Mouse (Mus musculus) right cerebral cortex, postnatal 36 days (tissue): ENCODE measurements around the gene Mdm2.
A peak's percentile ranks its signal among the peaks of the same experiment; 100 is the strongest.
"Not testable (repeated sequence)": the region's sequence is repeated elsewhere in the genome, so short reads cannot be mapped to it uniquely, and the experiment has no call there.

Experiments used
- DNase-seq, 2 experiments: peaks; one replicate each; pipeline ENCODE4 v3.0.0; 2022; ENCODE audit warnings: low spot score in 2 of 2, mixed read lengths in 1 of 2

Gene Mdm2

GRCm38 (mm10) chr10:117710604-117711141 lies at the start of gene Mdm2:
Gene Mdm2 (minus strand): TSS chr10:117710758.
- DNase-seq = peak; percentile 92 to 94

- DNase-seq = no peak
Measured at GRCm38 (mm10) chr10:117759844-117760630, 49.5 kb upstream of the Mdm2 start.

GRCm38 (mm10) chr10:117758749-117759727 lies 48.5 kb upstream of the Mdm2 start:
- no peak for DNase-seq

- DNase-seq = not testable (repeated sequence)
Measured at GRCm38 (mm10) chr10:117758344-117758743, 47.8 kb upstream of the Mdm2 start.

GRCm38 (mm10) chr10:117757796-117758342 lies 47.3 kb upstream of the Mdm2 start:
- no peak for DNase-seq

- no peak for DNase-seq
Measured at GRCm38 (mm10) chr10:117757259-117757658, 46.7 kb upstream of the Mdm2 start.

GRCm38 (mm10) chr10:117756784-117757183 lies 46.2 kb upstream of the Mdm2 start:
- DNase-seq = no peak

GRCm38 (mm10) chr10:117755799-117756467 lies 45.4 kb upstream of the Mdm2 start:
- DNase-seq = no peak

- DNase-seq = no peak
Measured at GRCm38 (mm10) chr10:117755086-117755798, 44.7 kb upstream of the Mdm2 start.

- DNase-seq = no peak
Measured at GRCm38 (mm10) chr10:117754609-117754940, 44.0 kb upstream of the Mdm2 start.

- no peak for DNase-seq
Measured at GRCm38 (mm10) chr10:117753711-117754608, 43.4 kb upstream of the Mdm2 start.

- no peak for DNase-seq
Measured at GRCm38 (mm10) chr10:117752851-117753647, 42.5 kb upstream of the Mdm2 start.

- no peak for DNase-seq
Measured at GRCm38 (mm10) chr10:117752304-117752821, 41.8 kb upstream of the Mdm2 start.

- DNase-seq = no peak
Measured at GRCm38 (mm10) chr10:117751744-117752143, 41.2 kb upstream of the Mdm2 start.

- no peak for DNase-seq
Measured at GRCm38 (mm10) chr10:117751282-117751610, 40.7 kb upstream of the Mdm2 start.

- DNase-seq = no peak
Measured at GRCm38 (mm10) chr10:117750529-117751281, 40.1 kb upstream of the Mdm2 start.

- no peak for DNase-seq
Measured at GRCm38 (mm10) chr10:117749787-117750343, 39.3 kb upstream of the Mdm2 start.
